Mouse (Mus musculus) thymus, postnatal 4 days (tissue): Measurements from ENCODE around the gene Tbc1d9b.

ENCODE experiments used
- DNase-seq: peaks from one replicate; pipeline ENCODE4 v3.0.0; 2021

The Tbc1d9b gene

DNA sequence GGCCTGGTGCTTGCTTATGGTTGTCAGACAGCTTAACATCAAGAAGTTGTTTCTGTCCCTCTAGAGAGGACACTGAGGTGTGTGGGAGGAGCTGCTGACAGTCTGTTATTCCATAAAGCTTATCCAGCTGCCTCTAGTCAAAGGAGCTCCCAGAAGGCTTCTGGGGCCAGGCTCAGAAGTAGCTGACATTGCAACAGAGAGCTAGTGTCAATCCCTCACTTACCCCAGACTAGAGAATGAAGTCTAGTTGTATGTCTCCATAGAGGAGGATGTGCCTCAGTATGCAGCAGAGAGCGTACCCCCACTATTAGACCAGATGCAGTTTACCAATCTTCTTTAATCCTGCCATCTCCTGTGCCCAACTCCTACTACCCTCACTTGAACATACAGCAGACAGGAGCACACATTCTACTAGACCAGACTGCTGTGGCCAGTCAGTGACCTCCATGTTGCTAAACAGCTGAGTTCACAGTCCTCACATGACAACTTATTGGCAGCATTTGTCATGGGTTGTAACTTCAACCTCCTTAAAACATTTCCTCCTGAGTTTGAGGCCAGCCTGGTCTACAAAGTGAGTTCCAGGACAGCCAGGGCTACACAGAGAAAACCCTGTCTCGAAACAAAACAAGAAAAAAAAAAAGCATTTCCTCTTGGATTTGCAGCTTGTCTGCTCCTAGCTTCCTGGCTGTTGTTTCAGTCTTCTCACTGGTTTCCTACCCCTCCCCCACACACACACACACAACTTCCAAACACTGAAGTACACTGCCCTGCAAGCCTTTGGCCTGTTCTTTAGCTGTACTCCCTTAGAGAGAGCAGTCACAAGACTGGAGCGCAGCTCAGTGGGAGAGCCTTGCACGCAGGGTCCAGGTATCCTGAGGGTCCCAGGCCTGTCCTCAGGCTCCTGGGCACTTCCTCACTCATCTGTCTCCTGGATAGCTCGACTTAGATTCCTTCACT lies 47.6 kb downstream of the Tbc1d9b start:
- no peak for DNase-seq

- DNase-seq, result no peak
Observed at GRCm38 (mm10) chr11:50180478-50181231, 49.5 kb downstream of the Tbc1d9b start.

- DNase-seq, result no peak
Observed at GRCm38 (mm10) chr11:50182702-50183101, 51.5 kb downstream of the Tbc1d9b start.

DNA sequence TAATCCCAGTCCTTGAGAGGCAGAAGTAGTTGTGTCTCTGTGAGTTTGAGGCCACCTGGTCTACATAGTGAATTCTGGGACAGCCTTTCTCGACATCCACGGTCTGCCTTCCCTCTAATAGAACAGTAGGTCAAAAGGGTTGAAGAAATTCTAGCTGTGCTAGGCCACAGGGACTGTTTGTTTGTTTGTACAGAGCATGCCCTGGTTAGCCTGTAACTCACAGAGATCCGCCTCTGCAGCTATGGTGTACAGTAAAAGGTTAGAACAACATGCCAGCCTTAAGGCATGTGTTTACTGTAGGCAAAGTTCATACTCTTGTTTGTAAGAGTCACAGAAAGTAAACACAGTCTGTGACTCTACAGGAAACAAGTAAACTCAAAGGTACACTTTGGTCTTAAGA lies 53.6 kb downstream of the Tbc1d9b start:
- DNase-seq, result no peak

- DNase-seq, result no peak
Observed at GRCm38 (mm10) chr11:50188682-50189081, 57.5 kb downstream of the Tbc1d9b start.

DNA sequence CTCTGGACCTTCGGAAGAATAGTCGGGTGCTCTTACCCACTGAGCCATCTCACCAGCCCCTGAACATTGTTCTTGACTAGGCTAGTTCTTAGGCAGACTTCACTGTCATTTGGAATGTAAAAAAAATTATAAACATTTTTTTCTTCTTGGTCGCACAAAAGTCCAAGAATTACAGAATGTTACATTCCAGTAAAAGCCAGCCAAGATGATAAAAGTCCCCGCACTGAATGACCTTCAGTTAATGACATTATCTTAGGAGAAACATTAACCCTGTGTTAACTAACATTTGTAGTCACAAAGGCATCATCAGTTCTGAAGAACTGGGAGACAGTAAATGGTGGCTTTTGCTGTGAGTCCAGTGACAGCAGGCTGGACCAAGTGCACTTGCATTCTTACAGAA lies 59.2 kb downstream of the Tbc1d9b start:
- no peak for DNase-seq

- DNase-seq, result no peak
Observed at GRCm38 (mm10) chr11:50192278-50192677, 61.1 kb downstream of the Tbc1d9b start.

DNA sequence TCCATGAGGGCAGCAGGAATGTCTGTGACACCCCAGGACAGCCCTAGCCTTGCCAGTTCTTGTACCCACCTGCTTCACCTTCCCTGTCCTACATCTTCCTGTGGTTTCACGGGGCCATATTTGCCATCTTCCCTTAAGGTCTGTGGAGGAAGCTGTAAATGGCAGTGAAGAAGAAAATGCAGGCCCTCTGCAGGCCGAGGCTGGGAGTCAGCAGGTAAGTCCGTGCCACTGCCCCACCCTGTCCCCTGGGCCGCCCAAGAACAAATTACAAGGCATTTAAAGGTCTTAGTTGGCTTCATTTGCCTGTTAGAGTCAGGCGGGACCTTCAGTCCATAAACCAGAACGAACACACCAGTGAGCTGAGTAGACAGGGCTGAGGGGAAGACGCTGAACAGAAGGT lies 62.9 kb downstream of the Tbc1d9b start:
- DNase-seq, result no peak

GRCm38 (mm10) chr11:50194793-50195192 lies 63.6 kb downstream of the Tbc1d9b start:
- no peak for DNase-seq

DNA sequence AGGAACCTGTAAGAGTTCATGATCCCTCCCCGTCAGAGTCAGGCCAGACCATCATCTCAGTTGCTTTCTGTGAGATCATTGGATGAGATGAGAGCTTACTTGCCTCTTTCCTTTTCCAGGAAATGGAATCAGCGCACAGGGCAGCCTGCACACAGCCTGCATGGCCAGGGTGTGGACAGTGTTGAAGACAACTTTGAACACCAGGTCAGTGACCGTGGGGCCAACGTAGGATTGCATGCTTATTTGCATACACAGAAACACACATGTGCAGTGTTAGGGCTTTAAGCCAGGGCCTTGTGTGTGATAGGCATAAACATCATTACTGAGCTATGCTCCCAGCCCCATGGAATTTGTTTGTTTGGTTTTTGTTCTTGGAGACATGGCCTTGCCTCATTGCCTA lies 66.3 kb downstream of the Tbc1d9b start:
- no peak for DNase-seq

- no peak for DNase-seq
Observed at GRCm38 (mm10) chr11:50198219-50198846, 67.1 kb downstream of the Tbc1d9b start.

DNA sequence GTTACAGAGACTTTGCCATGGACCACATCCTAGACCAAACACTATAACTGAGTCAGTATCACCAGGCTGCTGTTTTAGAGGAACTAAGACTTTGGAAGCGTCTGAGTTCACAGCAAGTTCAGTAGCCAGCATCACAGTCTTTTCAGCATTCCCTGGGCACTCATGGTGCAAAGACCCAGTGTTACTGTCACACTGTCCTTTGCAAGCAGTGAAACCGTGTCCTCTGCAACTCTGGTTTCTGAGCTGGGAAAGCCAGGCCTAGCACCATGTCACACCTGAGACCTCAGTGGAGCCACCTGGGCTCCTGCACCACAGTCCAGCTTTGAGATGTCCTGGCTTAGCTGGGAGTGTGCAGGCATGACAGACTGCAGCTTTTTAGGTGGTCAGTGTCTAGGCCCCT lies 67.7 kb downstream of the Tbc1d9b start:
- no peak for DNase-seq

GRCm38 (mm10) chr11:50200613-50201012 lies 69.4 kb downstream of the Tbc1d9b start:
- no peak for DNase-seq

GRCm38 (mm10) chr11:50201590-50201989 lies 70.4 kb downstream of the Tbc1d9b start:
- no peak for DNase-seq

- no peak for DNase-seq
Observed at GRCm38 (mm10) chr11:50203302-50203827, 72.2 kb downstream of the Tbc1d9b start.

- DNase-seq, result no peak
Observed at GRCm38 (mm10) chr11:50205434-50205833, 74.2 kb downstream of the Tbc1d9b start.

DNA sequence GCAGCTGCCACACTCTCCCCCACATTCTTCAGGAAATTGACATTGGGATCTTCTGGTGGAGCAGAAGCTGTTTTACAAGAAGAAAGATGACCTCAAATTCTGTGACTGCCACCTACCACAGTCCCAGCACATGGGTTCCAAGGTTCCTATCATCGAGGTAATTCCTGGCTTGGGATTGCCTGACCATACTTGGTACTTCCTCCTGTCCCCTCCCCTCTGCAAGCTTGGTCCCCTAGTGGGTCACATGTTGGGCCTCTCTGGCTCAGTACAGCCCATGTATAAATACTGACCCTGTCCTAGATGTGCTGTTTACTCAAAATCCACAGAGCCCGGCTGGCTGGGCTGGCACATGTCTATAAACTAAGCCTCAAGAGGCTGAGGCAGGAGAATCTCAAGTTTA lies 74.8 kb downstream of the Tbc1d9b start:
- no peak for DNase-seq

GRCm38 (mm10) chr11:50207344-50207743 lies 76.1 kb downstream of the Tbc1d9b start:
- no peak for DNase-seq

DNA sequence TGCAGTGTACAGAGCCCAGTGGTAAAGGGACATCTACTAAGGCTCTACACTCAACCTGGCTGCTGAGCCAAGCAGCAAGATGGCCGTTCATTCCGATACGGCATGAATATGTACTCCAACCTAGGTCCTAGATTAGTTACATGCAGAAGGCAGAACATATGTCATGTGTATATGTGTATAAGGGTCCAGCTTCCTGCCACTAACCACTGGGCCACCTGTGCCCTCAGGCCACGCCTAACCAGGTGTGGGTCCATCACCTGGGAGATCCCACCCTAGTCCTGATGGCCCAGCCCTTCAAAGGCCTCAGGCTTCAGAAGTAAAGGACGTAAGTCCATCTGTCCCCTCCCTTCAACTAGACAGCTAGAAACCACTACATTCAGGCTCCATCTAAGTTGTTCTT lies 76.8 kb downstream of the Tbc1d9b start:
- no peak for DNase-seq

DNA sequence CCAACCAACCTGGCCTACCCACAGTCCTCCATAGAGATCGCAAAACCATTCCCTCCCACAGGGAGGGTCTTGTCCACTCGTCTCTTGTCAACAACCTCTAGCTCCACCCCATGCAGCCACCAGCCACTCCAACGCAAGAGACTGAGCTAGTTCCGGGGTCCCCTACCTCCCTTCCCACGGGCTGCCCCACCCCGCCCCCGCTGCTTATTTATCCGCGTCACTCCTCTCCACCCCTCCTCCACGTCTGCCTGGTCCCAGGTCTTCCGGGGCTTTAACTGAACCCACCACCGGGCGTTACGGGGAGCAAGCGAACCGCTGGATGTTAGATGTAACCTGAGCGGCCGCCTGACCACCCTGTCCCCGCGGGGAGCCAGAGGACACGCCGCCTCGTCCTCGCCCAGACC lies 78.9 kb downstream of the Tbc1d9b start:
- DNase-seq, result peak; percentile 94

GRCm38 (mm10) chr11:50210505-50211151 lies 79.4 kb downstream of the Tbc1d9b start, which contains the start of the genes Sqstm1 and Mgat4b:
Gene Sqstm1, minus strand, starts transcription at chr11:50210827.
Gene Mgat4b, plus strand, starts transcription at chr11:50210890.
- peak; percentile 87 for DNase-seq

DNA sequence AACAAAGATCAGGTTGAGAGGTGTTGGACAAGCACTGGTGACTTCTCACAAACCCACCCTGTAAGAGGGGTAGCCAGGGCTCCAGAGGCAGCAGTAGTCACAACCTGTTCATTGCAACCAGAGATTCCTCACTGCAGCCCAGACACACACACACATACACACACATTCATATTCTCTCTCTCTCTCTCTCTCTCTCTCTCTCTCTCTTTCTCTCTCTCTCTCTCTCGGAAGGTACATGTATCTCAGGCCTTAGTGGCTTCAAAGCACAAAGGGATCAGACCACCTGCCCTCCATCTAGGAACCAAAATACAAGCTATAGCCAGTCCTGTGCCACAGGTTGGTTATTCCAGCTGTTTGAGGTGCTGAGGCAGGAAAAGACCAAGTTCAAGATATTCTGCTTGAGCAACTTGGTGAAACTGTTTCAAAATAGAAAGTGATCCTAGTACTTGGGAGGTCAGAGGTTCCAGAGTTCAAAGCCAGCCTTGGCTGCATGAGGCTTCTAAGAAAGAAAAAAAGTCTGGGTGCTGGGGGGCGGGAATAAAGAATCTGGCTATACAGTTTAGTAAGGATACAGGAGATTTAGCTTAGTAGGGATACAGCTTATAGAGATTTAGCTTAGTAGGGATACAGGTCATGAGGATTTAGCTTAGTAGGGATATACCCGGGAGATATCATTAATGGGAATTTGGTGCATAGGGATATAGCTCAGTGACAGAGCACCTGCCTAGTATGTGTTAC lies 80.3 kb downstream of the Tbc1d9b start:
- no peak for DNase-seq
